Mouse (Mus musculus) embryonic facial prominence, embryonic 12.5 days (tissue): ENCODE data around the gene Stmn1. TPM values are rescaled to one million over a fixed set of nuclear protein-coding genes. Genes with fewer than 3 reads are reported as not detected.
A peak's percentile ranks its signal among the peaks of the same experiment; 100 is the strongest.
"Not testable (repeated sequence)": the region's sequence is repeated elsewhere in the genome, so short reads cannot be mapped to it uniquely, and the experiment has no call there.

Experiments
- ATAC-seq: fragments of 200-750 bp; cut with Nextera tagmentation; 2 replicates; pipeline ENCODE4 v1.8.0; 2017; ENCODE audit not compliant: insufficient number of reproducible peaks, insufficient read depth, low FRiP score, low TSS enrichment
- H3K27ac ChIP-seq: fragments of 300-500 bp; sonication (generic); 2 replicates; pipeline ENCODE4 v1.5.1; 2016; ENCODE audit warnings: mild to moderate bottlenecking
- H3K27me3 ChIP-seq: fragments of 300-500 bp; sonication (generic); 2 replicates; pipeline ENCODE4 v1.6.1; 2016; ENCODE audit warnings: mild to moderate bottlenecking, moderate library complexity
- H3K36me3 ChIP-seq: fragments of 300-500 bp; sonication (generic); 2 replicates; pipeline ENCODE4 v1.6.1; 2016; ENCODE audit warnings: mild to moderate bottlenecking
- H3K4me1 ChIP-seq: fragments of 300-500 bp; sonication (generic); 2 replicates; pipeline ENCODE4 v1.6.1; 2016
- H3K4me2 ChIP-seq: fragments of 300-500 bp; sonication (generic); replicated peaks from 2 replicates; pipeline ENCODE4 v1.6.1; 2016; ENCODE audit warnings: mild to moderate bottlenecking, moderate library complexity
- H3K4me3 ChIP-seq: fragments of 300-500 bp; sonication (generic); 2 replicates; pipeline ENCODE4 v1.5.1; 2016; ENCODE audit warnings: mild to moderate bottlenecking
- H3K9ac ChIP-seq: fragments of 300-500 bp; sonication (generic); 2 replicates; pipeline ENCODE4 v1.6.1; 2016; ENCODE audit warnings: mild to moderate bottlenecking, moderate library complexity
- H3K9me3 ChIP-seq: fragments of 300-500 bp; sonication (generic); 2 replicates; pipeline ENCODE4 v1.6.1; 2016; ENCODE audit warnings: mild to moderate bottlenecking, moderate library complexity
- WGBS: fragments of 180-500 bp; shearing (Covaris S2); methylation state at CpG from one replicate; pipeline ENCODE4 v1.1.7; 2016; 5-methylcytosine and 5-hydroxymethylcytosine counted together
- polyA plus RNA-seq: library from polyadenylated mRNA; unstranded; fragments of >200 nt; fragmentation: Nextera tagmentation; extraction: Ambion mirVana; gene quantifications from 2 replicates; pipeline ENCODE4 v1.2.1, GENCODE M21; 2016

Gene Stmn1
- polyA plus RNA-seq, 1 experiment from 2014 or later: 2,563 TPM

DNA sequence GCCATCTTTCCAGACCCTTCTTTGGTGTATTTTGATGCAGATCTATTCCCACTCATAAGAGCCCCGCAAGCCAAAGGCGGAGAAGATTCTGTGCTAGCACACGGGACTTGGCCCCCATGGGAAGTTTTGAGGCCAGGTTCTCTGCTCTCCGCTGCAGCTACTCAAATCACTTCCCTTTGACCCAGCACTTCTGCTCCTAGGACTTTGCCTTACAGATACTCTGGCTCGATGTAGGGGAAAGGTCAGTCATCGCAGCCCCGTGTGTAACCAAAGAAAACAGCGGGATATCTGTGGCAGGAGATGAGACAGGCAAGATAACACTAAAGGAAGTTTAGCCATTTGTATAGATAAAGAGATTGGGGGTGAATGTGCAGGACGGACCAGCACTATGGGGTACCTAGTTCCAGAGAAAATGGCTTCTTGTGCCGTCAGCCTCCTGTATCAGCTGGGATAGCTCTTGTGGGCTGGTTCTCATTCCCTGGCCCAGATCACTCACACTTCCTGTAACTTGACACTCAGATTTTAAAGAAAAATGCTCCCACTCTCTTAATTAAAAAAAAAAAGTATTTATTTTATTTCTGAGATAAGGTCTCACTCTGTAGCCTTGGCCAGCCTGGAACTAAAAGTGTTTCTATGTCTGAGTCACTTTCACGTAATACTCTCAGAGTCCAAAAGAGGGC lies 22.0 kb downstream of the Stmn1 start:
- whole genome bisulfite sequencing: 86% methylated on average over 11 of the region's 11 CpGs
- no peak overlapping the region for H3K27ac ChIP-seq
- no peak overlapping the region for H3K4me2 ChIP-seq
- H3K27me3 ChIP-seq: no peaks in the 10 kb centered on the region; the same call in 1 of the 2 replicates
- no peaks in the 10 kb centered on the region for H3K36me3 ChIP-seq
- no peak overlapping the region for H3K9ac ChIP-seq
- H3K4me1 ChIP-seq: peaks cover 5% of the 10 kb centered on the region; the same call in 1 of the 2 replicates
- H3K9me3 ChIP-seq: no peaks in the 10 kb centered on the region
- no peak overlapping the region for H3K4me3 ChIP-seq
- no peak for ATAC-seq

DNA sequence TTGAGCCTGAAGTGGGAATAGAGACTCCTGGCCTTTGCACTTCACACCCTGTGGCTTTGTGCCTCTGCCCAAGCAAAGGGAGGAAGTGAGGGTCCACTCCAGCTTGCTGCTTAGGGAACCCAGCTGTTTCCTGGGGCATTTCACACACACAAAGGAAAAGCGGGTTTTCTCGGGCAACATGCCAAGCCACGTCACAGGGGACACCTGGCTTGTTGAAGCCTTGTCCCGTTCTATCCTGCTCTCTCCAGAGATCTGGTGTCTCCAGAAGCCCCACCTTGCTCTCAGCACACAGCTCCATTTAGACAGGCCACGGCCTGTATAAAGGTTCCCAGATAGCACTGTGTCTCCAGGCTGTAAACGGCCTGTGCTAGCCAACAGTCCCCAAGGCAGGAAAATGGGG lies 23.6 kb downstream of the Stmn1 start:
- Histone ChIP-seq H3K9ac (no peak overlapping the region), H3K4me2 (no peak overlapping the region), H3K27ac (no peak overlapping the region), H3K36me3 (no peaks in the 10 kb centered on the region), H3K9me3 (no peaks in the 10 kb centered on the region), H3K4me1 (peaks cover 17% of the 10 kb centered on the region; the same call in 1 of the 2 replicates), H3K27me3 (no peaks in the 10 kb centered on the region; the same call in 1 of the 2 replicates), H3K4me3 (0 out of 2 replicates have a peak overlapping the region, but pooled peaks have one; percentile 10)
- 80% methylated on average over 6 of the region's 6 CpGs for WGBS
- no peak for ATAC-seq

DNA sequence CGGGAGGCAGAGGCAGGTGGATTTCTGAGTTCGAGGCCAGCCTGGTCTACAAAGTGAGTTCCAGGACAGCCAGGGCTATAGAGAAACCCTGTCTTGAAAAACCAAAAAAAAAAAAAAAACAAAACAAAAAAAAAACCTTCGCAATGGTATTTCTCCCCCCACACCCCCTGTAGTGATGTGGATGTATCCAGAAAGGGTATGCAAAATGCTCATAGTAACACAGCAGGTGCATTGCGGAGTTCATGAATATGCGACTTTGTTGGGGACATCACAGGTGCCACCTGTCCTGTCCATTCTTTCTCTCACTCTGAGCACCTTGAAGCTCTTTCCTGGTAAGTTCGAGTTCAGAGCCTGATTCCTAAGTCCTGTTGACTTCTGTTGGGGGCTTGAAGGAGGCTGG lies 26.0 kb downstream of the Stmn1 start:
- H3K4me3 ChIP-seq, H3K36me3 ChIP-seq, H3K27ac ChIP-seq, ATAC-seq, H3K9me3 ChIP-seq, H3K27me3 ChIP-seq, H3K9ac ChIP-seq, H3K4me2 ChIP-seq: not testable (repeated sequence)
- WGBS: 94% methylated on average over 6 of the region's 6 CpGs
- peaks cover 28% of the 10 kb centered on the region for H3K4me1 ChIP-seq

DNA sequence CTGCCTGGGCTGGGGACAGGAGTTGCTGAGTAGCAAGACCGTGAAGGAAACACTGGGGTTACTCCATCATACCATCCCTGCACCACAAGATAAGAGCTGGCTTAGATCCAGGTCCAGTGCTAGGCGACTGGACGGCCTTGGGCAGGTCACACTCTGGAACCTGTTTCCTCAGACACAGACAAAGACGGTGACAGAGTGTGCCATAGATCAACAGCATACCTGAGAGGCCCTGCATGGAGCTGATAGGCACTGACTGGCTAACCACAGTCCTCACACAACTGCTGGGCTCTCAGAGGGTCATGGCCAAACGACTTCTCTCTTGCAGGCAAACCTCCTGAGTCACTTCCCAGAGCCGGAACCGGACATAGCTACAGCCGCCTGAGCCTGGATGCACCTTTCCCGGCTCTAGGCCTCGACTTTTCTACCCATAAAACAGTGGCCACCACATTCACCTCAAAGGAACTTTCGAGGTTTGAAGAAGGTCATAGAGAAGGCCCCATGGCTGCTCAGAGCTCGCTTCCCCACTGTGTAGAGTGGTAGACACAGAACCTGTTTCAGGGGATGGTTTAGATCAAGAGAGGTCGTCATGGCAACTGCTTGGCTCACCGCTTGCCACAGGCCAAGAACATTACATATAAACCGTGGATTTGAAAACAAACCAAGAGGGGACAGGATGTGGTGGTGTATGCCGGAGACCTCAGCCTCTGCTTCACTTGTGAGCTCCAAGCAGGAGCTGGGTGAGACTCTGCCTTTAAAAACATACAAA lies 26.8 kb downstream of the Stmn1 start:
- Histone ChIP-seq H3K4me2 (no peak overlapping the region), H3K27me3 (no peaks in the 10 kb centered on the region; the same call in 1 of the 2 replicates), H3K27ac (no peak overlapping the region), H3K36me3 (no peaks in the 10 kb centered on the region), H3K4me3 (no peak overlapping the region), H3K9ac (no peak overlapping the region), H3K4me1 (peaks cover 28% of the 10 kb centered on the region), H3K9me3 (no peaks in the 10 kb centered on the region)
- WGBS: 65% methylated on average over 16 of the region's 16 CpGs
- ATAC-seq: no peak

DNA sequence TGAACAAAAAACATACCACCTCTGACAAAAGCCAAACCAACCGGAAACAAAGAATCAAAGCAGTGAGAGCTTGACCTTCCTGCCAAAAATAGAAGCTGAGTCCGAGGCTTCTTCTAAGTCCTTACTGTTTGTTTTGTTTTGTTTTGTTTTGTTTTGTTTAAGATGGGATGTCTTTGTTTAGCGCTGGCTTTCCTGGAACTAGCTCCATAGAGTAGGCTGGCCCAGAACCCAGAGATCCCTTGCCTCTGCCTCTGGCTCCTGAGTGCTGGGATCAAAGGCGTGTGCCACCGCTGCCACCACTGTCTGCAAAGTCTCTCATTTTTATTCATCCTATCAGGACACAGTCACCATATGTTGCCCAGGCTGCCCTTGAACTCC lies 27.4 kb downstream of the Stmn1 start:
- no peaks in the 10 kb centered on the region; the same call in 1 of the 2 replicates for H3K27me3 ChIP-seq
- H3K27ac ChIP-seq: no peak overlapping the region
- H3K4me1 ChIP-seq: peaks cover 28% of the 10 kb centered on the region
- no peaks in the 10 kb centered on the region for H3K36me3 ChIP-seq
- no peak overlapping the region for H3K9ac ChIP-seq
- no peak for ATAC-seq
- no peak overlapping the region for H3K4me3 ChIP-seq
- H3K4me2 ChIP-seq: no peak overlapping the region
- 65% methylated on average over 5 of the region's 5 CpGs for WGBS
- H3K9me3 ChIP-seq: no peaks in the 10 kb centered on the region

DNA sequence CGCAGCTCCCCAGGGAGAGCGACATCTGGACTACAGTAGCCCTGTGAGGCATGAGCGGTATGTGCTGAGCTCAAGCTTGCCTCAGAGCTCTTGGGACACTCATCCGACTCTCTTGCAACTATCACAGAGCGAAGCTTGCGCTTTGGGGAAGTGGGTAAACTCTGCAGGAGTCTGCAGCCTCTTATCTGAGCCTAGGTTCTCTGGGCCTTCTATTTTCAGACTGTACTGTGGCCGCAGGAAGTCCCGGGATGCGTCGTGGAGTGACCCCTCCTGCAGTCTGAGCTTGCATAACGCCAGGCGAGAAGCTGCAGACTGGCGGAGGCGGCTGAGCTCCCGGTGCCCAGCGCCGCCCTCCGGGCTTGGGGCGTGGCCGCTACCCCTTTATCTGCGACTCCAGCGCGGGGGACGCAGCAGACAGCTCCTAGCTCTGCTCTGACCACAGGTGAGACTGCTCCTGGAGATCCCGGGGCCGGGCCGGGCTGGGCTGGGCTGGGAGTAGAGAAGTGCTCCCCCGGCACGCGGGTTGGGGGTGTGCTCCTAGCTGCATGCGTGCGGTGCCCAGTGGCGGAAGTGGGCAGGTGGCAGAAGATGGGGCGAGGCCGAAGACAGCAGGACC lies 28.6 kb downstream of the Stmn1 start, which contains the start of gene Paqr7:
TSS of gene Paqr7 (plus strand) at position 103 of the 616 bp plus-strand sequence.
- no peak; the same call in 1 of the 2 replicates for ATAC-seq
- H3K27ac ChIP-seq: no peak within 1 kb of the TSS
- peak within 1 kb of the TSS; percentile 98 for H3K4me2 ChIP-seq

DNA sequence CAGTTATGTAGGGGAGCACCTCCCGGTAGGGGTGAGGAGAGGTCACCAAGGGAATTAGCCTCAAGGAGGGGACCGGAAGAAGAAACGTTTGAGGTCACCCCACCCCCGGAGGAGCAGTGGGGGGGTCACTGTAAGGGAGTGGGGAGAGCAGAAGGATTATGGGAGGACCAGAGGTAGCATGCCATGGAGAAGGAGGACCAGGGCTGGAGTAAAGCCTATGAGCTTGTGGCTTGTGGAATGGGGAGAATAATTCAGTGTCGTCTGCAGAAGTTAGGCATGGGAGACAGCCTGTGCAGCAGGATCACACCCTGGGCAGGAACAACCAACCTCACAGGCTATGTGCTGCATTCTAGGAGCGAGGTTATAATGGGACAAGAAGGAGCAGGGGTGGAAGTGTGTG lies 29.1 kb downstream of the Stmn1 start:
- WGBS: 10% methylated on average over 6 of the region's 6 CpGs
- peak overlapping the region; percentile 57 for H3K9ac ChIP-seq
- H3K27ac ChIP-seq: no peak overlapping the region
- ATAC-seq: no peak
- peak overlapping the region; percentile 98 for H3K4me2 ChIP-seq
- H3K4me3 ChIP-seq: peak overlapping the region; percentile 52
- no peaks in the 10 kb centered on the region for H3K27me3 ChIP-seq
- H3K9me3 ChIP-seq: no peaks in the 10 kb centered on the region
- peaks cover 28% of the 10 kb centered on the region for H3K4me1 ChIP-seq
- no peaks in the 10 kb centered on the region for H3K36me3 ChIP-seq

More for the DNA sequence above, 28.6 kb downstream of the Stmn1 start, which contains the start of gene Paqr7:
- Histone ChIP-seq H3K9me3 (no peaks in the 10 kb centered on the region), H3K4me1 (peaks cover 28% of the 10 kb centered on the region), H3K4me3 (peak within 1 kb of the TSS; percentile 52), H3K36me3 (no peaks in the 10 kb centered on the region), H3K27me3 (no peaks in the 10 kb centered on the region), H3K9ac (peak within 1 kb of the TSS; percentile 57)
- WGBS: 4% methylated on average over 35 of the region's 35 CpGs

DNA sequence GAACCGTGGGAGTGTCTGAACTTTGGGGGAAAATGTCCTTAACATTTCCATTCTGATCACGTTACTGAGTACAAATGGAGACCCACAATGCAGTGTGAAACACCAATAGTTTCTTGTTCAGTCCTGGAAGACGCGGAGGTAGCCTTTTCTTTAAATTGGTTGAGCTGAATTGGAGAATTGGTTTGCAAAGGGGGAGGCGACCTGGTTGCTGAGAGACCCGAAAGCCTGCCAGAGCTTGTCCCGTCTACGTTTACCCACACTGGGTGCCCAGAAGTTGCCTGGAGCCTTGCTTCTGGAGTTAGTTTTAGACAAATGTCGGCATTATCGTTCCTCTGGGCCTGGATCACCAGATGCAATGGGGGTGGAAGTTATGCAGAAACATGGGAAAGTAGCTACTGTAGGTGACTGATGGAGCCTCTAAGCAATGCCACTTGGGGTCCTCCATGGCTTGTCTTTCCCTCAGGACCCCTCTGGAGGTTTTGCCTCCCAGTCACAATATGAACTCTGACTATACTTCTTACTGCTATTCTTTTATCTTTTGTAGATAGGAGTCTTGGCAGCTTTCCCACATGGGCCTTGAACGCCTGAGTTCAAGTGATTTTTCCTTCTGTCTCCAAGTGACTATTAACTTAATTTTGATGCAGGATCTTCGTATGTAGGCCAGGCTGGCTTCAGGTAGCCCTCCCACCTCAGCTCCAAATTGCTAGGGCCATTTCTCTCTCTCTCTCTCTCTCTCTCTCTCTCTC lies 30.0 kb downstream of the Stmn1 start:
- H3K9ac ChIP-seq: no peak overlapping the region
- no peaks in the 10 kb centered on the region for H3K27me3 ChIP-seq
- H3K27ac ChIP-seq: peak overlapping the region; percentile 23; the same call in 1 of the 2 replicates
- WGBS: 72% methylated on average over 12 of the region's 12 CpGs
- H3K4me2 ChIP-seq: no peak overlapping the region
- H3K9me3 ChIP-seq: no peaks in the 10 kb centered on the region
- peaks cover 28% of the 10 kb centered on the region for H3K4me1 ChIP-seq
- no peaks in the 10 kb centered on the region for H3K36me3 ChIP-seq
- H3K4me3 ChIP-seq: 0 out of 2 replicates have a peak overlapping the region, but pooled peaks have one; percentile 52
- no peak for ATAC-seq

DNA sequence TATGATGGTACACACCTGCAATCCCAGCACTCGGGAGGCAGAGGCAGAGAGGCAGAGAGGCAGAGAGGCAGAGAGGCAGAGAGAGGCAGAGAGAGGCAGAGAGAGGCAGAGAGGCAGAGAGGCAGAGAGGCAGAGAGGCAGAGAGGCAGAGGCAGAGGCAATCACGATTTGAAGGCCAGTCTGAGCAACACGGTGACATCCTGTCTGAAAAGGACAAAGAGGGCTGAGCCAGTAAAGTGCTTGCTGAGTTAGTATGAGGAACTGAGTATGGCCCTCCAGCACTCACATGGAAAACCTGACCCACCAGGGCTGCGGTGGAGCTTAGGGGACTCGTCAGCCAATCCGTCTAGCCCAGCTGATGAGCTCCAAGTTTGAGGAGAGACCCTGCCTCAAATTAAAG lies 30.9 kb downstream of the Stmn1 start:
- not testable (repeated sequence) for H3K9me3 ChIP-seq, H3K9ac ChIP-seq, H3K27me3 ChIP-seq, H3K36me3 ChIP-seq, ATAC-seq, H3K4me3 ChIP-seq, H3K27ac ChIP-seq, H3K4me2 ChIP-seq
- 80% methylated on average over 6 of the region's 6 CpGs for WGBS
- peaks cover 28% of the 10 kb centered on the region for H3K4me1 ChIP-seq

DNA sequence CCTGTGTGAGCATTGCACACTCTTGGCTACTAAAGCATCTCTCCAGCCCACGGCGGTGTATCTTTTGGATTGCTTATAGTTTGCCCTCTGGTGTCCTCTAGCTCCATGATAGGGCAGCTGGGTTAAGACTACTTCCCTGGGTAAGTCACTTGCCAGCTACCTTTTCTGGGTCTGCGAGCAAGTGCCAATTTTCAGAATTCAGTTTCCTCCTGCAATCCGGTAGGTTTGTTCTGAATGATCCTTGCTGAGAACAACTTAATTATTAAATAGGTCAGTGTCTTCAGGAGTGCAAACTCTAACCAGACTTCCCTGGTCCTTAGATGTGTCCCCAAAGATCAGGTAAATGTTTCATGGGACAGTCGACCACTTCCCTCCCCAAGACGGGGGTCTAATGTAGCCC lies 33.0 kb downstream of the Stmn1 start:
- H3K27ac ChIP-seq: no peak overlapping the region
- no peak for ATAC-seq
- H3K4me3 ChIP-seq: no peak overlapping the region
- 90% methylated on average over 6 of the region's 6 CpGs for WGBS
- peaks cover 16% of the 10 kb centered on the region for H3K4me1 ChIP-seq
- H3K27me3 ChIP-seq: no peaks in the 10 kb centered on the region
- H3K9ac ChIP-seq: no peak overlapping the region
- no peaks in the 10 kb centered on the region for H3K9me3 ChIP-seq
- H3K36me3 ChIP-seq: no peaks in the 10 kb centered on the region
- no peak overlapping the region for H3K4me2 ChIP-seq

DNA sequence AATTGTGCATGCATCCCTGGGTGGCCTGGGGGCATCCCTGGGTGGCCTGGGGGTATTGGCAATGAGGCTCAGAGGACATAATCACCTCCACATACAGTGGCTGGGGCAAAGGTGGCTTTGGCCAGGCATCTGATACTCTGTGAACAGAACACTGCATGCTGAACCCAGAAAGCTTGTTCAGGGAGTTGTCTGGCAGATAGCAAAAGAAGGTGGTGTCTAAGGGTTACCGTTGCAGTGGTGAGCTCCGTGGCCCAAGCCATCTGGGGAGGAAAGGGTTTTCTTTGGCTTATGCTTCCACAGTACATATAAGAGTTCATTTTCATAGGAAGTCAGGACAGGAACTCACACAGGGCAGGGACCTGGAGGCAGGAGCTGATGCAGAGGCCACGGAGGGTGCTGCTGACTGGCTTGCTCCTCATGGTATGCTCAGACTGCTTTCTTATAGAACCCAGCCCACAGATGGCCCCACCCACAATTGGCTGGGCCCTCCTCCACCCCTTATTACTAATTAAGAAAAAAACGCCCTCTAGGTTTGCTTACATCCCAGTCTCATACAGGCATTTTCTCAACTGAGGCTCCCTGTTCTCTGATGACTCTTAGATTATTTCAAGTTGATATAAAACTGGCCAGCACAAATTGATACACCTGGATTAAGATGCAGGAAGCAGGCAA lies 35.7 kb downstream of the Stmn1 start:
- H3K36me3 ChIP-seq: no peaks in the 10 kb centered on the region
- no peaks in the 10 kb centered on the region for H3K9me3 ChIP-seq
- H3K27ac ChIP-seq: no peak overlapping the region
- no peak overlapping the region for H3K4me3 ChIP-seq
- H3K27me3 ChIP-seq: no peaks in the 10 kb centered on the region
- H3K4me2 ChIP-seq: no peak overlapping the region
- H3K4me1 ChIP-seq: no peaks in the 10 kb centered on the region
- H3K9ac ChIP-seq: no peak overlapping the region
- no peak for ATAC-seq
- 73% methylated on average over 4 of the region's 4 CpGs for whole genome bisulfite sequencing
